Mouse (Mus musculus) heart, embryonic 13.5 days (tissue): ENCODE measurements around the gene Taf1c. TPM values are rescaled to one million over a fixed set of nuclear protein-coding genes. Genes with fewer than 3 reads are reported as not detected.

Experiments
- ATAC-seq: fragments of 200-750 bp; cut with Nextera tagmentation; 2 replicates; pipeline ENCODE4 v1.8.0; 2017; ENCODE audit warnings: moderate TSS enrichment; ENCODE audit not compliant: insufficient number of reproducible peaks, low FRiP score, low TSS enrichment; ENCODE audit errors: extremely low read depth
- H3K27ac ChIP-seq: fragments of 300-500 bp; sonication (generic); replicated peaks from 2 replicates; pipeline ENCODE4 v1.5.1; 2015; ENCODE audit warnings: moderate library complexity, mild to moderate bottlenecking, inconsistent platforms
- H3K27me3 ChIP-seq: fragments of 300-500 bp; sonication (generic); replicated peaks from 2 replicates; pipeline ENCODE4 v1.6.1; 2015; ENCODE audit warnings: mild to moderate bottlenecking, inconsistent platforms
- H3K36me3 ChIP-seq: fragments of 300-500 bp; sonication (generic); 2 replicates; pipeline ENCODE4 v1.6.1; 2015; ENCODE audit warnings: mild to moderate bottlenecking, inconsistent platforms
- H3K4me1 ChIP-seq: fragments of 300-500 bp; sonication (generic); 2 replicates; pipeline ENCODE4 v1.6.1; 2015; ENCODE audit warnings: inconsistent platforms
- H3K4me2 ChIP-seq: fragments of 300-500 bp; sonication (generic); 2 replicates; pipeline ENCODE4 v1.6.1; 2015; ENCODE audit warnings: inconsistent platforms, mild to moderate bottlenecking, moderate library complexity
- H3K4me3 ChIP-seq: fragments of 300-500 bp; sonication (generic); 2 replicates; pipeline ENCODE4 v1.5.1; 2015; ENCODE audit warnings: moderate library complexity, mild to moderate bottlenecking, inconsistent platforms
- H3K9ac ChIP-seq: fragments of 300-500 bp; sonication (generic); 2 replicates; pipeline ENCODE4 v1.6.1; 2015; ENCODE audit warnings: inconsistent platforms, mild to moderate bottlenecking, moderate library complexity
- H3K9me3 ChIP-seq: fragments of 300-500 bp; sonication (generic); 2 replicates; pipeline ENCODE4 v1.6.1; 2016; ENCODE audit warnings: inconsistent platforms
- WGBS: fragments of 180-500 bp; shearing (Covaris S2); methylation state at CpG from one replicate; pipeline ENCODE4 v1.1.7; 2015; ENCODE audit warnings: mixed read lengths; 5-methylcytosine and 5-hydroxymethylcytosine counted together
- polyA plus RNA-seq: library from polyadenylated mRNA; unstranded; fragments of >200 nt; fragmentation: Nextera tagmentation; extraction: Ambion mirVana; gene quantifications from 2 replicates; pipeline ENCODE4 v1.2.1, GENCODE M21; 2015

The Taf1c gene
- polyA plus RNA-seq, 1 experiment from 2014 or later = 6.6 TPM

DNA sequence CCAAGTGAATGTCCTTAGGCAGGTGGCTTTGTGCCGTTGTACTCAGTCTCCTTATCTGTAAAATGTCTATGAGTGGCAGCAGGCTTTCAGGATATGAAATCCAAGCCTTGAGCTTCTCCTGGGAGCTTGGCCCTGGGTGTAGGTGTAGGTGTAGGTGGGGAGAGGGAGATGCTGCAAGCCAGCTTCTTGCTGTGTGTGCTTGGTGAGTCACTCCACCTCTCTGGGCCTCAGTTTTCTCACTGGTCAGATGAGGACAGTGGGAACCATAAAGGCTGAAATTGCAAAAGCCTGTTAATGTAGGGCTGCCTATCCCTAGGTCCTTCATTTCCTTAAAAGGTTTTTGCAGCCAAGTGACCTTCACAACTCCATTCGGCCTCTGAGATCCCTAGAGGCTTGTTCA is 30.9 kb upstream of the Taf1c start:
- Histone ChIP-seq H3K27ac (no peak overlapping the region), H3K27me3 (peaks cover 69% of the 10 kb centered on the region)
- 27% methylated on average over 2 of the region's 2 CpGs for WGBS

DNA sequence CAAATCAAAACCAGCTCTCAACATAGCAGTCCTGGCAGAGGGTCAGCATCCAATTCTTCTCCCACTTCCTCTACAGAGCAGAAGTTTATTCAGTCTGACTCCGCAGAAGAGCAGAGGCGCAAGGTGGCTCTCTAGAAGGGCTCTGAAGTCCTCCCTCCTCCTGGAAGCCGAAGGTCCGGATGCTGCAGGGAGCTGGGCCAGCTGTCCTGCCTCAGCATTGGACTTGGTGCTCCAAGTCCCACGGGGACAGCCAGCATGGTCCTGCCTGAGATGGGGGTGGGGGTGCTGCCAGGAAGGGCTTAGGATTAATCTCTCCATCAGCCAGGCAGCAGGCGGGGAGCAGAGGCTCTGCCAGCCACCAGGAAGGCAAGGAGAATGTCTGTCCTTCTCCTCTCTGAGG is 30.4 kb upstream of the Taf1c start, which contains the start of gene Kcng4:
Gene Kcng4 (minus strand): TSS at position 303 of the 400 bp plus-strand sequence.
- Histone ChIP-seq H3K27ac (no peak within 1 kb of the TSS), H3K9ac (no peak within 1 kb of the TSS), H3K27me3 (peaks cover 75% of the 10 kb centered on the region), H3K4me1 (peaks cover 25% of the 10 kb centered on the region), H3K9me3 (no peaks in the 10 kb centered on the region), H3K4me2 (0 out of 2 replicates have a peak within 1 kb of the TSS, but pooled peaks have one; percentile 7), H3K4me3 (no peak within 1 kb of the TSS), H3K36me3 (no peaks in the 10 kb centered on the region)
- no peak for ATAC-seq
- 28% methylated on average over 6 of the region's 6 CpGs for WGBS

More for the DNA sequence above, 30.9 kb upstream of the Taf1c start:
- ATAC-seq = no peak
- H3K4me1 ChIP-seq = peaks cover 25% of the 10 kb centered on the region
- no peak overlapping the region for H3K4me2 ChIP-seq
- no peak overlapping the region for H3K4me3 ChIP-seq
- no peak overlapping the region for H3K9ac ChIP-seq
- H3K9me3 ChIP-seq = no peaks in the 10 kb centered on the region
- no peaks in the 10 kb centered on the region for H3K36me3 ChIP-seq

DNA sequence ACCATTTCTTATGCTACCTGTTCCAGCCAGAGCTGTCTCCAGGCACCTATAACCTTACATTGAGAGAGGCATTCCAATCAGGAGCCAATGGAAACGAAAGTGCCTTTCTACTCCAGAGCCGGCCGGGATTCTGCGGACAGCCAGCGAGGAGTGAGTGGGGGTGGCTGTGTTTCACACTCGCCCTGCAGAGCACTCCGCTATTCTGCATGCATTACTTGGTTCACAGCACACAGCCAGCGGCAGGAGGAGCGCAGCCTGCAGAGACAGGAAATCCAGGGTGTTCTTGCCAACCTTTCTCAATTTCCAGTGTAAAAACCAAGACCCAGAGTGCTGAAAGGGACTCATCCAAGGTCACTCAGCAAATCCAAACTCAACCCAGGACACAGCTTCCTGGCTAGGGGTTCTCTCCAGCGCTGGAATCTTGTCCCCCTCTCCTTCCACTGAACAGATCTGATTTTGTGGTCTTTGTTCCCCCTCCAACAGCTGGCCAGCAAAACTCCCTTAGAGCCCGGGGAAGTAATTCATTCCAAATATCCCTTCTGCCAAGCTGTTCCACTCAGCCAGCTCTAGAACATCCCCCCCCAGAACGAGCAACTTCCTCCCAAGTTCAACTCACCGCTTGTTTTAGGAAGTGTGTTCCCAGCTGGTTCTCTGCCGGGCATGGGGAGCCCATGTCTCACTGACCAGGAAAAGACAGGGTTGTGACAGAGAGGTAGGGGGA is 29.8 kb upstream of the Taf1c start:
- H3K27me3 ChIP-seq = peaks cover 71% of the 10 kb centered on the region

DNA sequence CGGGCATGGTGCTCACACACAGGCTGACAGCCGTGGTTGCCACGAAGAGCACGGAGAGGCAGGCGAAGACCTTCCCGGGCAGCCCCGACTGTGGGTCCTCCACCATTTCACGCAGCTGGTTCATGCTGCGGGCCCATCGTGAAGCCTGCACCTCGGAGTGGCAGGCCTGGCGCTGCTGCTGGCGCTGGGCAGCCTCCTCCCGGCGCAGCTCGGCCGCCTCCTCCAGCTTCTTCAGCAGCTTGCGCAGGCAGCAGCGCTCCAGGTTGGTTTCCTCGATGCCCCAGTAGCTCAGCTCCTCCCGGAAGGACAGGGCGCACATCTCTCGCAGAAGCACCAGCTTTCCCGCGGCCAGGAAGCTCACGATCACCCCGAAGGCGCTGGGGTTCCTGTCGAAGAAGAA is 27.9 kb upstream of the Taf1c start:
- H3K4me1 ChIP-seq = peaks cover 26% of the 10 kb centered on the region
- no peak for ATAC-seq
- peak overlapping the region; percentile 16 for H3K4me3 ChIP-seq
- H3K4me2 ChIP-seq = peak overlapping the region; percentile 45
- H3K27me3 ChIP-seq = peaks cover 71% of the 10 kb centered on the region
- H3K9me3 ChIP-seq = no peaks in the 10 kb centered on the region
- 38% methylated on average over 29 of the region's 29 CpGs for WGBS
- 0 out of 2 replicates have a peak overlapping the region, but pooled peaks have one; percentile 37 for H3K9ac ChIP-seq
- no peak overlapping the region for H3K27ac ChIP-seq
- H3K36me3 ChIP-seq = no peaks in the 10 kb centered on the region

More for the DNA sequence above, 29.8 kb upstream of the Taf1c start:
- WGBS = 34% methylated on average over 14 of the region's 14 CpGs
- H3K27ac ChIP-seq = no peak overlapping the region
- no peak overlapping the region for H3K4me2 ChIP-seq
- H3K4me1 ChIP-seq = peaks cover 25% of the 10 kb centered on the region
- H3K9ac ChIP-seq = no peak overlapping the region
- no peaks in the 10 kb centered on the region for H3K36me3 ChIP-seq
- no peak overlapping the region for H3K4me3 ChIP-seq
- H3K9me3 ChIP-seq = no peaks in the 10 kb centered on the region
- no peak for ATAC-seq

DNA sequence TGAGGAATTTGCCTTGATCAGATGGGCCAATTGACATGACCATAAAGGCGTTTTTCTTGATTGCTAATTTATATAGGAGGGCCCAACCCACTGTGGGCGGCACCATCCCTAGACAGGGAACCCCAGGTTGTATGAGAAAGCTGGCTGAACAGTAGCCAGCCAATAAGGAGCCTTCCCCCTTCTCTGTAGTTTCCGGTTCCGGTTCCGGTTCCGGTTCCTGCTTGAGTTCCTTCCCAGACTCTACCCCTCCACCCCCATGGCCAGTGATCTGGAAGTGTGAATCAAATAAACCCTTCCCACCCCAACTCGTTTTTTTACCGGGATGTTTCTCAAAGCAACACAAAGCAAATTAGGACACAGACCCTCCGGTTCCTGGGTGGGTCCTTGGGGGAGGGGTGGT is 27.2 kb upstream of the Taf1c start:
- 79% methylated on average over 9 of the region's 9 CpGs for WGBS
- Histone ChIP-seq H3K4me1 (peaks cover 31% of the 10 kb centered on the region), H3K9ac (no peak overlapping the region), H3K27me3 (peaks cover 67% of the 10 kb centered on the region), H3K4me2 (no peak overlapping the region), H3K9me3 (no peaks in the 10 kb centered on the region), H3K4me3 (no peak overlapping the region), H3K27ac (no peak overlapping the region), H3K36me3 (no peaks in the 10 kb centered on the region)
- ATAC-seq = no peak

- Histone ChIP-seq H3K9me3 (no peaks in the 10 kb centered on the region), H3K27me3 (peaks cover 54% of the 10 kb centered on the region), H3K36me3 (no peaks in the 10 kb centered on the region), H3K4me3 (no peak overlapping the region), H3K9ac (no peak overlapping the region), H3K4me2 (no peak overlapping the region), H3K4me1 (peaks cover 29% of the 10 kb centered on the region), H3K27ac (no peak overlapping the region)
- WGBS = 55% methylated on average over 3 of the region's 3 CpGs
- no peak for ATAC-seq
These were observed 25.8 kb upstream of the Taf1c start for GRCm38 (mm10) chr8:119630841-119631240.

DNA sequence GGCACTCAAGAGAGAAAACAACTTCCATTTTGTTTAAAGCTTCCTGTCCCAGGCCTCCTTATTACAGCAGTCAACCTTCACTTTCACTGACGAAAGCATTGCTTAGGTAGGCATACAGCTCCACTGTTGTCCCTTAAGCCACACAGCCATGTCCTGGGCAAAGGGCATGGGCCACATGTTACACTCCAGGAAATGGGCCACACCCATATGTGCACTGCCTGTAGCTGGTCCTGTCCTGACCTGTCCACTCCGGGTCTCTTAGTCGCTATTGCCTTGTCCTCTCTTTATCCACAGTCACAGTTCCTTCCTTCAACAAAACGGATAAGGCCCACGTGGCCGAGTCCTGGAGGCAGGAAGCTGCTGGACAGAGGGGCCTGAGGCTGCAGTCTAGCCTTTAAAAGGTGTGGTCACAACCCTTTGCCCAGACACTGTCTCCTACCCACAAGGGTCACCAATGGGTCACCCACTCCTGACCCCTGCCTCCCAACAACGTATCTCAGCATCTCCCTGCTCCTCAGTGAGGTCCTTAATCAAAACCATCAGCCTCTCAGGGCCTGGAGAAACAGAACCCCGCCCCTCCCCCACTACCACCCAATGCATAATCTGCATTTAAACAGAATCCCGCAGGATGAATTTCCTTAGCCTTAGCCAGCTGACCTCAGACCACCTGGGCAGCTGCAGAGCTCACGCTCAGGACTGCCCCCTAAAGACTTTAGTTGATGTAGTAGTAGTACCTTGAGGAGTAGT is 22.8 kb upstream of the Taf1c start:
- Histone ChIP-seq H3K36me3 (no peaks in the 10 kb centered on the region), H3K9me3 (no peaks in the 10 kb centered on the region), H3K9ac (no peak overlapping the region), H3K27me3 (peaks cover 43% of the 10 kb centered on the region), H3K4me3 (no peak overlapping the region), H3K4me1 (peaks cover 9% of the 10 kb centered on the region), H3K27ac (no peak overlapping the region), H3K4me2 (no peak overlapping the region)
- 34% methylated on average over 10 of the region's 10 CpGs for WGBS
- ATAC-seq = no peak; the same call in 1 of the 2 replicates

GRCm38 (mm10) chr8:119627199-119627598 is 22.2 kb upstream of the Taf1c start:
- Histone ChIP-seq H3K36me3 (no peaks in the 10 kb centered on the region), H3K9ac (no peak overlapping the region), H3K4me2 (no peak overlapping the region), H3K27ac (no peak overlapping the region), H3K9me3 (no peaks in the 10 kb centered on the region), H3K4me3 (no peak overlapping the region), H3K27me3 (peaks cover 37% of the 10 kb centered on the region), H3K4me1 (peaks cover 8% of the 10 kb centered on the region)
- 66% methylated on average over 7 of the region's 7 CpGs for WGBS
- ATAC-seq = no peak

GRCm38 (mm10) chr8:119625788-119626187 is 20.8 kb upstream of the Taf1c start:
- no peaks in the 10 kb centered on the region for H3K9me3 ChIP-seq
- WGBS = 74% methylated on average over 22 of the region's 22 CpGs
- H3K4me3 ChIP-seq = no peak overlapping the region
- no peak overlapping the region for H3K27ac ChIP-seq
- ATAC-seq = no peak
- H3K4me2 ChIP-seq = no peak overlapping the region
- no peaks in the 10 kb centered on the region for H3K36me3 ChIP-seq
- peaks cover 12% of the 10 kb centered on the region for H3K4me1 ChIP-seq
- peaks cover 23% of the 10 kb centered on the region; the same call in 1 of the 2 replicates for H3K27me3 ChIP-seq
- no peak overlapping the region for H3K9ac ChIP-seq

- Histone ChIP-seq H3K4me2 (no peak overlapping the region), H3K9me3 (no peaks in the 10 kb centered on the region)
- 82% methylated on average over 7 of the region's 7 CpGs for WGBS
These were observed 19.9 kb upstream of the Taf1c start for GRCm38 (mm10) chr8:119624916-119625315.

GRCm38 (mm10) chr8:119623744-119624143 is 18.7 kb upstream of the Taf1c start:
- no peak for ATAC-seq
- Histone ChIP-seq H3K27me3 (peaks cover 19% of the 10 kb centered on the region; the same call in 1 of the 2 replicates), H3K27ac (no peak overlapping the region), H3K4me2 (no peak overlapping the region), H3K4me3 (no peak overlapping the region), H3K36me3 (no peaks in the 10 kb centered on the region), H3K9me3 (no peaks in the 10 kb centered on the region), H3K9ac (no peak overlapping the region), H3K4me1 (peaks cover 17% of the 10 kb centered on the region)
- 66% methylated on average over 1 of the region's 1 CpGs for WGBS

More at GRCm38 (mm10) chr8:119624916-119625315, 19.9 kb upstream of the Taf1c start:
- Histone ChIP-seq H3K27me3 (peaks cover 19% of the 10 kb centered on the region; the same call in 1 of the 2 replicates), H3K27ac (no peak overlapping the region), H3K36me3 (no peaks in the 10 kb centered on the region), H3K4me3 (no peak overlapping the region), H3K9ac (no peak overlapping the region), H3K4me1 (peaks cover 17% of the 10 kb centered on the region)
- no peak for ATAC-seq
